Mouse (Mus musculus) spleen, adult 18-20 months (tissue): Measurements from ENCODE around the gene Apob.

Source experiments
- DNase-seq, 2 experiments: peaks; one replicate each; pipeline ENCODE4 v3.0.0; 2022; ENCODE audit warnings: mixed read lengths in 2 of 2

Apob gene

DNA sequence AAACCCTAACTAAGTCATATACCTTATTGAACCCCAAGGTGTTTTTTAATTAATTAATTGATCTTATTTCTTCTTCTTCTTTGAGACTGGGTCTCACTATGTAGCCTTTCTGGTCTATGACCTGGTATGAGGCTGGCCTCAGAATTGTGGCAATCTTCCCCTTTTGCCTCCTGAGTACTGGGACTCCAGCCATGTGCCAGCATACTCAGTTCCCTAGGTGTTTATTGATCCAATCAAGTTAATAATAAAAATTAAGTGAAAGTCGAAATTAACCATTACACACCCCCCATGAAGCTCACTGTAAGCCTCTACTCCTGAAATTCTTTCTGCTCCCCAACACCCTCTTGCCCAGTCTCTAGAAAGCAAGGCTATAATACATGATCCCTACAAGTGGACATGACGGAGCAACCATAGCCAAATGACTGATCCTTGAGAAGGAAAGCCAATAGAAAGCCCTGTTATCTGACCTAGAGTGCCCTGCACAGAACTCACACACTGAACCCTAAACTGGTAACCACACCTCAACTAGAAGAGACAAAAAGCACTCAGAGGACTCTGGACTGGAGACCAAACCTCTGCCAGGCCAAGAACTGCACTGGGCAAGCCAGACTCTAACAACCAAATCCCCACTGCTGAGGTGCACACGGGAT lies 60.8 kb downstream of the Apob start:
- no peak for DNase-seq

- DNase-seq = no peak
Observed at GRCm38 (mm10) chr12:8042626-8043394, 65.4 kb downstream of the Apob start.

DNA sequence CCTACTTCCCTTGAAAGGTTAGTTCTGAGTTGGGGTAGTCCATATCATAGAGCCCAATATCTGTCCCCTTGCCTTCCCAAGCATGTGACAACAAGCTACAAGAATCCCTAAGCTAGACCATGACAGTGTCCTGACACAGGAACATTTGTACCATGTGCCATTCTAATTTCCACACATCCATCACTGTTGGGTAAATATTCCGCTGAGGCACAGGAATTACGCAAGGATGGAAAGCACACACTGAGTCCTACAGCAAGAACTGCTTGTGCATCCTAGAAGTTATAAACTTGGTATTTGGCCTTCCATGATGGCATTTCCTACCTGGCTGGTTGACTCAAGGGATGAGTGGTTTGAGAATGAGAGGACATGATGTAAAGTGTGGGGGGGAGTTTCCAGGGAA lies 69.6 kb downstream of the Apob start:
- no peak for DNase-seq

DNA sequence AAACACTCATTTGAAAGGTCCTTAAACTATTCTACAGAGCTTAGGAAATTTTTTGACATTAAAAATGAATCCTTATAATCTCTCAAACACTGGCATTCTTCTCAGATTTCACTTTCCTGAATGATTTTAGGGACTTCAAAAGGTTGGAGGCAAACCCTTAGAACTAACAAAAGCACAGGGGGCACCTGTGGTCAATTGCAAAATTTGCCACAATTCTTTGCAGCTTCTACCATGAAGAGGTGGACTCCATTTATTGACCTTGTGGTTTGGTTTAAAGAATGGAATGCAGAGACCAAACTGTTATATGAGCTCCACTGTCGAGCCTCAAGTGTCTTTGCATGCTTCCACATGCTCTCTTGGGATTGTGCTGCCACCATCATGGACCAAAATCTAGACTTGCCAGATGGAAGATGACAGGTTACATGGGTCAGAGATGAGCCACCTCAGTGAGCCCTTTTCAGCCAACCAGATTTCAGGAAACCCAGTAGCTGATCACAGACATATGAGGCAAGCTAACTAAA lies 70.4 kb downstream of the Apob start:
- DNase-seq = no peak

GRCm38 (mm10) chr12:8056001-8056640 lies 78.7 kb downstream of the Apob start:
- no peak for DNase-seq

DNA sequence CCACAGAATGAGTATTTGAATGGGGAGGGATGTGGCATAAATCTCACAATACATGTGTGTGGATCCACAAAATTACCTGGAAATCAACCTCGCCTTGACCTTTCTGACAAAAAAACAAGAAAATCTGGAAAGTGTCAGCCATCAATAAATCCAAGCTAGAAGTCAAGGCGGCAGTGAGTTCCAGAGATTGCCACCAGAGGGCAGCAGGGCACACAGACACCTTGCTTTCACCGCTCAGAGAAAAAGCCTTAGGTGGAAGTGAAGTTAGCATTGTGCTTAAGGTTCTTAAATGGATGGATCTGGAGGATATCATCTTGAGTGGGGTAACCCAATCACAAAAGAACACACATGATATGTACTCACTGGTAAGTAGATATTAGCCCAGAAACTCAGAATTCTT lies 82.1 kb downstream of the Apob start:
- peak; percentile 8 to 58 for DNase-seq

DNA sequence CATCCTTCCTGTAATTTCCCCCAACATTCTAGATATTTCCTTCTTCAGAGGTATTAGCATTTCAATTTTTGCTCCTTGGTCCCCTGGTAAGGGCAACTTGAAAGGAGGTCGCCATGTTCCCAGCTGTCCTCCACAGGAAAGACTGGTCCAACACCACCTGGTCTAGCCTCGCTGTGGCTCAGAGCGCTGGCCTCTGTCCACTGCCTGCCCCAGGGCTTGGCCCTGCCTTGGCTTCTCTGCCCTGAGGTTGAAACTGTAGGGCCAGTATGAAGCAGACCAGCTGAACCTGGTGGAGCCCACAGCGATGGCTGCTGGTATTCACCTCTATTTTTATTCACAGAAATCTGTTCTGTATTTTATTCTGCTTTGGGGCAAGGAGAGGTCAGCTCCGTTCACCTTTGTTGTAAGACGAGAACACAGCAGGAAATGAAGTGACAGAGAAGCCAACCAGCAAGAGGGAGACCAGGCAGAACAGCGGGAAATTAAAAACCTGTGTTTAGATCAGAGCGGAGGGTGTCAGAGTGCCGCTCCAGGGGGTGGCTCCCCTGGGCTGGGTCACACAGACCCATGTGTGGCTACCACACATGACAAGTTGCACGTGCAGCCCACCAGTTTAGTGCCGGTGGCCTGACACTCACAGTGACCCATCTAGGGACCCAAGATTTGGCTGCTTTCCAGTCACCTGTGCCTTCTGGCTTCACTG lies 86.1 kb downstream of the Apob start:
- DNase-seq = no peak
